12 mouse cellular contexts compared by ENCODE assay signal in the genomic region with DNA sequence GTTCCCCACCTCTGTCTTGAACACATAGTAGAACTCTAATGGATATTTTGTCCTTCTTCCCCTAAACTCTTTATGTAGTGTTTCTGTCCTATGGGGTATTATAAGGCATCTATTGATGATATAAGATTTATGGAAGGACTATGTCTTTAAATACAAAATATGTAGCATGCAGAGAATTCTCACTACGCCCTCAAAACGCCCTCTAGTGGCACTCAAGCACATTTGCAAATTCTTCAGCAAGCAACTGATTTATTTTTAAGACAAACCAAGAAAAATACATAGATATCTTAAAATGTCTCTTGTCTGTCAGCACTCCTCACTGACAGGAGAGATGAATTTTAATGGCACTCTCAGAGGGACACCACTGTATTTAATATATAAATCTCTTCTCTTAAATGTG. TPM values are rescaled to one million over a fixed set of nuclear protein-coding genes. Genes with fewer than 3 reads are reported as not detected.
DNase-seq lines count a peak whose midpoint lies in the region; ATAC-seq and TF ChIP-seq lines count a peak whose summit lies in the region.
"Had no signal": no experiment of that assay in that cellular context is flagged by ENCODE, and none has a peak within 500 bp of the region (broad histone marks: within the 10 kb centered on the region; RNA-seq: fewer than 3 reads in every experiment).

No protein-coding gene starts in this region.

- intact Hi-C loops in left cerebral cortex, postnatal 4 days (cut with DNase I) = loop anchor here (10.0 kb wide), 1 partner anchor 178 kb away; no protein-coding TSS in a partner anchor
- intact Hi-C loops in heart, postnatal 10 days (cut with DNase I) = loop anchor here (1.0 to 2.0 kb wide), 3 partner anchors 20 to 183 kb away; no protein-coding TSS in a partner anchor

- WGBS in intestine, postnatal 0 days = 22% methylated on average over 2 of the region's 2 CpGs
- 25% methylated on average over 2 of the region's 2 CpGs for WGBS in intestine, embryonic 16.5 days
- 26% methylated on average over 2 of the region's 2 CpGs for WGBS in limb, embryonic 12.5 days

- peaks cover 68% of the 10 kb centered on the region for H3K36me3 ChIP-seq in intestine, postnatal 0 days (ENCODE audit: control insufficient read depth, insufficient read depth)
- H3K36me3 ChIP-seq in intestine, embryonic 16.5 days (ENCODE audit: control insufficient read depth, insufficient read depth, low read length) = peaks cover 16% of the 10 kb centered on the region; the same call in 1 of the 2 replicates
- peaks cover 75% of the 10 kb centered on the region for H3K36me3 ChIP-seq in limb, embryonic 12.5 days
- H3K36me3 ChIP-seq: liver, embryonic 13.5 days had no signal

- H3K27ac ChIP-seq in intestine, postnatal 0 days (ENCODE audit: low read depth, low read length) = no peak overlapping the region
- H3K27ac ChIP-seq in intestine, embryonic 16.5 days (ENCODE audit: low read length) = no peak overlapping the region
- H3K27ac ChIP-seq in limb, embryonic 12.5 days = peak overlapping the region; percentile 94
- H3K27ac ChIP-seq: liver, embryonic 13.5 days had no signal

- H3K9me3 ChIP-seq in intestine, postnatal 0 days (ENCODE audit: control insufficient read depth) = no peaks in the 10 kb centered on the region
- H3K9me3 ChIP-seq in intestine, embryonic 16.5 days (ENCODE audit: control insufficient read depth, low read length) = no peaks in the 10 kb centered on the region
- H3K9me3 ChIP-seq in limb, embryonic 12.5 days = no peaks in the 10 kb centered on the region
- H3K9me3 ChIP-seq: liver, embryonic 13.5 days had no signal

- DNase-seq in CD4-positive helper T cell, adult 2 months (ENCODE audit: low read depth, low spot score) = peak; percentile 6
- DNase-seq in adipocyte (ENCODE audit: low spot score) = peak; percentile 48
- no peak for DNase-seq in left cerebral cortex, postnatal 4 days
- no peak for DNase-seq in heart, postnatal 10 days
- DNase-seq: cerebellum, adult 11-12 months; kidney, adult 9 months; liver, embryonic 13.5 days; right cerebral cortex, postnatal 25 days had no signal

- H3K9ac ChIP-seq in intestine, postnatal 0 days (ENCODE audit: low read depth, low read length) = no peak overlapping the region
- H3K9ac ChIP-seq in intestine, embryonic 16.5 days (ENCODE audit: low read depth, low read length) = no peak overlapping the region
- no peak overlapping the region for H3K9ac ChIP-seq in limb, embryonic 12.5 days (replicated peaks)
- H3K9ac ChIP-seq: liver, embryonic 13.5 days had no signal

- no peak for ATAC-seq in intestine, postnatal 0 days
- ATAC-seq in intestine, embryonic 16.5 days = no peak
- ATAC-seq in limb, embryonic 12.5 days (ENCODE audit: insufficient number of reproducible peaks, insufficient read depth, low FRiP score, low TSS enrichment, low read depth) = no peak
- ATAC-seq: forebrain, embryonic 14.5 days had no signal

- H3K4me2 ChIP-seq in intestine, postnatal 0 days (replicated peaks; ENCODE audit: low read depth) = no peak overlapping the region
- no peak overlapping the region for H3K4me2 ChIP-seq in intestine, embryonic 16.5 days (ENCODE audit: low read depth, low read length)
- no peak overlapping the region for H3K4me2 ChIP-seq in limb, embryonic 12.5 days
- H3K4me2 ChIP-seq: liver, embryonic 13.5 days had no signal

- no peaks in the 10 kb centered on the region; the same call in 1 of the 2 replicates for H3K4me1 ChIP-seq in intestine, postnatal 0 days (replicated peaks; ENCODE audit: control insufficient read depth, insufficient read depth, low read length)
- peaks cover 16% of the 10 kb centered on the region for H3K4me1 ChIP-seq in intestine, embryonic 16.5 days (ENCODE audit: control insufficient read depth, insufficient read depth, low read length)
- H3K4me1 ChIP-seq in limb, embryonic 12.5 days (replicated peaks) = peaks cover 60% of the 10 kb centered on the region

- H3K27me3 ChIP-seq in intestine, postnatal 0 days (replicated peaks; ENCODE audit: control insufficient read depth, insufficient read depth, low read length) = no peaks in the 10 kb centered on the region
- H3K27me3 ChIP-seq in intestine, embryonic 16.5 days (replicated peaks; ENCODE audit: control insufficient read depth, insufficient read depth, low read length) = no peaks in the 10 kb centered on the region
- H3K27me3 ChIP-seq in limb, embryonic 12.5 days = no peaks in the 10 kb centered on the region
- H3K27me3 ChIP-seq: liver, embryonic 13.5 days had no signal

- peak; percentile 79 for TF ChIP-seq CTCF in intestine, postnatal 0 days (IDR thresholded peaks at IDR 0.05; ENCODE audit: low read depth)

- no peak overlapping the region for H3K4me3 ChIP-seq in intestine, postnatal 0 days (ENCODE audit: low read depth, low read length)
- no peak overlapping the region for H3K4me3 ChIP-seq in intestine, embryonic 16.5 days (ENCODE audit: low read length)
- H3K4me3 ChIP-seq in limb, embryonic 12.5 days (replicated peaks) = no peak overlapping the region
- H3K4me3 ChIP-seq: liver, embryonic 13.5 days had no signal

RNA-seq across cellular contexts. Expression of gene Naa20, which starts 19.5 kb away (rescaled TPM):
- 100 and 106 TPM in 2 replicates for polyA plus RNA-seq in intestine, postnatal 0 days (2015; fragmentation: Nextera tagmentation; extraction: Ambion mirVana)
- polyA plus RNA-seq in intestine, embryonic 16.5 days (2015; fragmentation: Nextera tagmentation; extraction: Ambion mirVana) = 137 TPM in 2 replicates
- polyA plus RNA-seq in limb, embryonic 12.5 days (2016; fragmentation: Nextera tagmentation; extraction: Ambion mirVana) = 156 and 160 TPM in 2 replicates
- 10 to 100 TPM; 60.9 to 67.9 TPM for total RNA-seq in left cerebral cortex, postnatal 4 days (2021)
- 100 to 1,000 TPM; 109 to 110 TPM for total RNA-seq in heart, postnatal 10 days (2021)

RNA-seq across cellular contexts. Expression of gene Cfap61, which starts 52.2 kb away (rescaled TPM):
- polyA plus RNA-seq in intestine, postnatal 0 days (2015; fragmentation: Nextera tagmentation; extraction: Ambion mirVana) = 0.08 TPM in 1 of 2 replicates, not detected in the other
- 0.51 and 0.67 TPM in 2 replicates for polyA plus RNA-seq in intestine, embryonic 16.5 days (2015; fragmentation: Nextera tagmentation; extraction: Ambion mirVana)
- polyA plus RNA-seq in limb, embryonic 12.5 days (2016; fragmentation: Nextera tagmentation; extraction: Ambion mirVana) = 0.21 and 1.2 TPM in 2 replicates
- 1 to 10 TPM; 1.8 to 2.4 TPM for total RNA-seq in left cerebral cortex, postnatal 4 days (2021)
- total RNA-seq in heart, postnatal 10 days (2021) = 1 to 10 TPM; 1.0 to 1.7 TPM

RNA-seq across cellular contexts. Expression of gene Crnkl1, which starts 52.4 kb away (rescaled TPM):
- polyA plus RNA-seq in intestine, postnatal 0 days (2015; fragmentation: Nextera tagmentation; extraction: Ambion mirVana) = 12.6 and 14.3 TPM in 2 replicates
- polyA plus RNA-seq in intestine, embryonic 16.5 days (2015; fragmentation: Nextera tagmentation; extraction: Ambion mirVana) = 16.9 and 20.4 TPM in 2 replicates
- polyA plus RNA-seq in limb, embryonic 12.5 days (2016; fragmentation: Nextera tagmentation; extraction: Ambion mirVana) = 36.1 and 38.4 TPM in 2 replicates
- 10 to 100 TPM; 22.5 to 24.3 TPM for total RNA-seq in left cerebral cortex, postnatal 4 days (2021)
- 10 to 100 TPM; 18.3 to 21.0 TPM for total RNA-seq in heart, postnatal 10 days (2021)

Comparison
In these comparisons a context has a peak if more than half of its experiments do, and no peak if none do; other contexts are left out.
1. DNase-seq: peak in CD4-positive helper T cell, adult 2 months (single experiment) and adipocyte (single experiment); none in left cerebral cortex, postnatal 4 days (single experiment) and heart, postnatal 10 days (0 of 2).